Mouse (Mus musculus): ENCODE measurements around the gene Scn9a. TPM values are rescaled to one million over a fixed set of nuclear protein-coding genes. Genes with fewer than 3 reads are reported as not detected.

Gene Scn9a
- polyA plus RNA-seq (2012; rRNA removed) = 7.2 and 10.0 TPM in 2 replicates

DNA sequence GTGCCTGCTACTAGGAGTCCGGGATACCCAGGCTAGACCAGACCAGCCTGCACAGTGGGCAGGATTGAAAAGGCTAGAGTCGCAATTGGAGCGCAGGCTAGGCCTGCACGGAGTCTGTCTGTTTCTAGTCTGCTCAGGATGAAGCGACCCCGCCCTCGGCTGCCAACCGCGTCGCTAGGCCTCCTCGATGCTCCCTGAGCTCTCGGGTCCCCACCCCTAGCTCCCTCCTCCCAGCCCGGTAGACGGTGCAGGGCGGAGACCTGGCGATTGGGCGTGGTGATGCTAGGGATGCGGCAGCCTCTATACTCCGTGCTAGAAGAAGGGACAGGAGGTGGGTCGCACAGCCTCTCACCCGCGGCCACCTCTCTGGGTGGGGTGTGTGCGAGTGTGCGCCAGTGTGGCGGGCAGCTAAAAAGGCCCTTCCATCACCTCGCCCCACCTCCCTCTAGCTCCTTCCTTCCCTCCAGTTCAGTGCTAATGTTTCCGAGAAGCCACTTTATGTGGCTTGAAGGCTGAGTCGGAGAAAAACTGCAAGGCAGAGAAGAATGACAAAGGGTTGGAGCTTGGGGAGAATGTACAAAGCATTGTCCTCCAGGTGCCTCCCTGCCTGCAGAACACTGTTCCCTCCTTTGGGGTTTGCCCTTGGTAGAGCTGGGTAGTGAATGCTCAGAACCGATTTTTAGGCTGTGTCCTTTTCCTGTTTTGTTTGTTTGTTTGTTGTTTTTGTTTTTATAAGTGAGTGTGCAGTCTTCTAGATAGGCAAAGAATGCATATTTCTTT lies at the start of gene Scn9a:
TSS of gene Scn9a (minus strand) at position 383 of the 780 bp plus-strand sequence.

DNA sequence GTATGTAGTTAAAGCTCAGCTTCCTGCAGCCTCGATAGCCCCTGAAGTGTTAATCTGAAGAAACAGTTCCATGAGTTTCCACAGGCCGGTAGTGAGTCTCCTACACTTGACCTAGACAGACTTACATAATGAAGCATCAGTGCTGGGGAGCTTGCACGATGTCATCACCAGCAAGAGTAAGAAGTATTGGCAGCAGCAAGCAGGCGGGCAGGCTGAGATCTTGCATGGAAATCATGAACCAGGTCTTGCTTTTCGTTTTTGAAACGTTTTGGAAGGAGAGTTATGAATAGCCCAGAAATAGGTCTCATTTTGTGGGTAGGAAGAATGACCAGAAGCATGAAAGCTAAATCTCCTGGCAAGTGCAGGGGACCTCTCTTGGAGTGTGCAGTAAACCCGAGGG lies 194.1 kb downstream of the Scn9a start, which contains the start of gene Scn1a:
TSS of gene Scn1a (minus strand) at position 130 of the 400 bp plus-strand sequence.

Other genes starting within 250 kb of the Scn9a start
- gene Scn1a, start 194.1 kb downstream of the Scn9a start, polyA plus RNA-seq (2012; rRNA removed) = 11.2 and 12.3 TPM in 2 replicates
- gene Scn7a, start 150.0 kb upstream of the Scn9a start, polyA plus RNA-seq (2012; rRNA removed) = 0.37 and 1.6 TPM in 2 replicates

All from central nervous system, embryonic 14 days (tissue).